Mouse (Mus musculus) megakaryocyte, adult 5-6 weeks (primary cell): ENCODE data around the gene Hcfc2. TPM values are rescaled to one million over a fixed set of nuclear protein-coding genes. Genes with fewer than 3 reads are reported as not detected.

Experiments
- ATAC-seq: 2 replicates; pipeline ENCODE4 v1.8.0; 2016; ENCODE audit warnings: mild to moderate bottlenecking, inconsistent platforms; ENCODE audit not compliant: poor library complexity, severe bottlenecking
- total RNA-seq, 2 experiments: library from RNA; stranded (forward) in 1 of 2; stranded (reverse) in 1 of 2; fragments of 153-499, 151-499 nt in 1 of 2; fragments of 221-1000, 200-1000 nt in 1 of 2; gene quantifications; 2 replicates each; pipeline versions ENCODE4 v1.2.3 to v1.2.4; 2015 to 2017

Hcfc2 gene
- total RNA-seq, 2 experiments from 2014 or later = 20.9 to 22.1 TPM

DNA sequence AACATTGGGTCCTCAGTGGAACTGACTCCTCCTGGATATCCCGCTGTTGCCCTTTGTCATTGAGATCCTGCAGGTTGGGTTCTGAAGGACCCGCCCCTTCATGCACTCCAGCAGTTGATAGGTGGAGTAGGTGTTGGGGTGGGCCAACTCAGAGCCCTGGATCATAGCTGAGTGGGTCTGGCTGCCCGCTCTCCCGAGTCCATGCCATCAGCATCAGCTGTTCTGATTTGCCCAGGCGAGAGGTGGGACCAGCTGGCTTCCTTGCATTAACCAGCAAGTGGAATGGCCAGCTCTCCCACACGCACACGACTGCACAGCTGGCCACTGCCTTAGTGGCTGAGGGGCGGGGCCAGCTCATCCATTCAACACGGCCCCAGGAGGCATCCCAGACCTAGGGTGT lies 72.9 kb downstream of the Hcfc2 start:
- ATAC-seq = no peak

DNA sequence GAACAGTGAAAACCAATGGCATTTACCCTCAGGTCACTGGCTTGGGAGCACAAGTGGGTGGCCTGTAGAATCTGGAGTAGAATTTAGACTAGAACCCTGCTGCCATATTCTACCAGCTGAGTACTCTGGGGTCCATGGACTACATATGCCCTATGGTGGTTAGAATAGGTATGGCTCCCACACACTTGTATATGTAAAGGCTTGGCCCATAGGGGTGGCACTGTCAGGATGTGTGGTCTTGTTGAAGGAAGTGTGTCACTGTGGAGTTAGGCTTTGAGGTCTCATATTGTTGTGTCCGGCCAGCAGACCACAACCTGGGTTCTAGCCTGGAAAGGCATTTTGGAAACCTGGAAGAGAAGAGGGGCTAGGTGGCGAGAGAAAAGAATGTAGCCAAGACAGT lies 74.8 kb downstream of the Hcfc2 start:
- ATAC-seq = no peak

DNA sequence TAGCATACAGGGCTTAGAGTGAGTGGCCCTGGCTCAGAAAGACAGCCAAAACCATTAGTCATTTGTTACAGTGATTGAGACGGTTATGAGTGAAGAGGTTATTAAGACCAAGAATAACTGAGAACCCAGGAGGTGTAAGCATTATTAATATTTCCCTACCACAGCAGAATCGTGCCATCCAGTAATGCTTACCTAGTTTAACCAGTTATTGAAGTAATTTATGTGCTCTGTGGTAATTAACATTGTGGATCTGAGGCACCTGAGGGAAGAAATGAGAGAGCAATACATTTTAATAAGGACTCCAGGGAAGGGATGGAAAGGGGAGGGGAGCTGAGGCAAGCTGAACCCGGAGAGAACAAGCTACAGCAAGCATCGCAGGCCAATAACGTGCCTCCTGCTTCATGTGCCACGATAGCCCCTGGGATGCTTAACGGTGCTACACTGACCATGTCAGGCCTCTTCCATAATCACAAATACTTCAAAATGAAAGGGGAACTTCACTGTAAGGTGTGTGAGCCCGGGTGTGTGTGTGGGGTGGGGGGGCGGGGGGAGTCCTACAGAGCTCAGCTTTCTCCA lies 75.7 kb downstream of the Hcfc2 start:
- ATAC-seq = no peak

DNA sequence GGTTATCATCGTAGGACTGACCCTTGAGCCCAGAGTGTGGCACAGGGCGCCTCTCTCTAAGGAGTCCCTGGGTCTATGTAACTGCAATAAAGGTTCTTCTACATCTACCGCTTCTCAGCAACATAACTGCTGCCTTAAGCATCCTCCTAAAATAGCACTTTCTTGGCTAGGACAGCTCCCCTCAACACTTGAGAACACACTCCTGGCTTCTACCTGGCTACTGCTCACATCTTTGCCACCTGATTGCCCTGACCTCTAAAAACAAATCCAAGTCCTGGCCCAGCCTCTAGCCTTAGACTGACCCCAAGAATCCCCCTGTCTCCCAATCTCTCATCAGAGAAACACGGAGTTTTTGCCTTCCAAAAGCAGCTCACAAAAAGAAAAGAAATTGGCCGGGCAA lies 78.9 kb downstream of the Hcfc2 start:
- no peak for ATAC-seq

DNA sequence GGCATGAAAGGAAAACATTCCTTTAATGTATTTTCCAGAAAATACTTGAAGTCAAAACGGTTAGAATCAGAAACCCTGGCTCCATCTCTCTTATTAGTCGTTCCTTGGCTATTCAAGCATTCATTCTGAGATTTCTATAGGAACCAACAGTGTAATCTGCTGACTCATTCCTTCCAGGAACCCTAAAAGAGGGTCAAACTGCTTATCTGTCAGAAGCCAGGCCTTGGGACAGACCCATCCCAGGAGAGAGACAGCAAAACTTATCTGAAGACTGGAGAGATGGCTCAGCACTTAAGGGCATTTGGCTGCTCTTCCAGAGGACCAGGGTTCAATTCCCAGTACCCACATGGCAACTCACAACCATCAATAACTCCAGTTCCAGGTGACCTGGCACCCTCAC lies 81.1 kb downstream of the Hcfc2 start:
- ATAC-seq = no peak

DNA sequence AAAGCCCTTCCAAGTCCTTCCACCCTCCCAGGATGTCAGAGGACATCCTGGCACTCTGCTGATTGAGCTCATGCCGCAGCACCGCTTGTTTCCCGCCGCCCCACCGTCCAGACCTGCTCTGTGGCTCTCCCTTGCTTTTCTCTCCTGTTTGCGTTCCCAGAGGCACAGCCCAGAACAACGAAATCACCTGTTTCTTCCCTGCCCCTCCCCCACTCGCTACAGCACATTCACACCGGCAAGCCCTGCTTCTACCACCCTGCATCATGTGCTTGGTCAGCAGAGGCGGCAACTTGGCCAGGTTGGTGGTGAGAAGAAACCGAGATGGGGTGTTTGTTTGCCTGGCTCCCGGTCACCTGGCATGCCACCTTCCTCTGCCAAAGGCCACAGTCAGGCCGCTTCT lies 81.9 kb downstream of the Hcfc2 start:
- no peak for ATAC-seq

DNA sequence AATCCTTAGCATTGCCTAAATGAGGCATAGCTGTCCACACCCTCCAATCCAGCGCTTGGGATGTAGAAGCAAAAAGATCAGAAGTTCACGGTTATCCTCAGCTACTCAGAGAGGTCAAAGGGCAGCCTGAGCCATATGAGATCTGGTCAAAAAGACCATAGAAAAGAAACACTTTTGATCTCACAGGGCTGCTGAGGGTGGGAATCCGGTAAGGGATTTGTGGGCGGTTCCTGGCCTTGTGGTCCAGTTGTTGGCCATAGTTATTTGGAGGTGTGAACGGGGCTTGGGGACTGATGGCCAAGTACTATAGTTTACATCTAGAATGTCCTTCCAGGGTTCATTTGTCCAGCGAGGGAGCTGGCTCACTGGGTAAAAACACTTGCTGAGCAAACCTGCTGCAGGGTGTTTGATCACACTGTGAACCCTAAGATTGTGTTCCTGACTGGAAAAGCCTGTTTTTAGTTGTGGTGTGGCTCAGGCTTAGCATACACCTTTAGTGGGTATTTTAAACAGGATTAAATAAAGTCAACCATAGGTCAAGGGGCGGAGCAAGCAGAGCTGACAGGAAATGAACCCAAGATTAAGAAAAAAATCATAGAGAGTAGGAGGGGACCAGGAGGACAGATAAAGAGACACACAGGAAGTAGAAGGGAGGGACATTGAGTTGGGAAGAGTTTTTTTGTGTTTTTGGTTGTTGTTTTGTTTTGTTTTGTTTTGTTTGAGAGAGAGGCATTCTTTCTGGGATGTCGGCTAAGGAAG lies 83.0 kb downstream of the Hcfc2 start:
- ATAC-seq = no peak

DNA sequence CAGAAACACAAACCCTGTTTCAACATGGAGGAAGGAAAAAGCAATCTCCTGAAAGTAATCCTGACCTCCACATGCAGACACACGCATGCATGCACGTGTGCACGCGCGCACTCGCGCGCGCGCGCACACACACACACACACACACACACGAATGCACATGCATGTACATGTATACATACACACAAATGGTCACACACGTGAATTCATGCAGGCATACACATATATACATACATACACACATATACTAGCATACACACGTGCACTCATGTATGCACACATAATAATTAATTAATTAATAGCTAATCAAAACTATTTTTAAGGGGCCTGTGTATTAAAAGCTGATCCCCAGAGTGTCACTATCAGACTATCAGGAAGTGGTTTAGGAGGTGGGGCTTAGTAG lies 83.9 kb downstream of the Hcfc2 start:
- peak; percentile 49 for ATAC-seq

DNA sequence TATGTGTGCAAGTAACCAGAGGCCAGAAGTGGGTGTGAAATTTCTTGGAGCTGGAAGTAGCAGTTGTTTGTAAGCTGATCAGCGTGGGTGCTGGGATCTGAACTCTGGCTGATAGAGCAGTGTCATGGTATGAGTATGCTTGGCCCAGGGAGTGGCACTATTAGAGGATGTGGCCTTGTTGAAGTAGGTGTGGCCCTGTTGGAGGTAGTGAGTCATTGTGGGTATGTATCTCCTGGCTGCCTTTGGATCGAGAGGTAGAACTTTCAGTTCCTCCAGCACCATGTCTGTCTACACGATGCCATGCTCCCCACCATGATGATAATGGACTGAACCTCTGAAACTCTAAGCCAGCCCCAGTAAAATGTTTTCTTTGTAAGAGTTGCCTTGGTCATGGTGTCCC lies 84.4 kb downstream of the Hcfc2 start:
- peak; percentile 88 for ATAC-seq

DNA sequence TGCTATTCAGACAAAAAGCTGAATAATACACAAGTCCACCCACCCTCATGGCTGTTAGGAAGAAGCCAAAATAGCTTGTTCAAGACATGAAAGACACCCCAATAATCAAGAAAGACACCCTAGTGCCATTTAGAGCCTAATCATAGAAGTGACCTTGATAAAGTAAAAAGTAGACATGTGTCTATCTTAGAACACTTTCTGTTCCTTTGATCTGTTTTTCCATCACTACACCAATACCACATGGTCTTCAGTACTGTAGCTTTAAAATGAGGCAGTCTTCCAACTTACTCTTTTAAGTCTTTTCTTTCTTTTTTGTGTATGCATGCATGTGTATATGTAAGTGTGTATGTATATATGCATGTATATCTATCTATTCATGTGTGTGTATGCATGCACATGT lies 84.9 kb downstream of the Hcfc2 start:
- ATAC-seq = no peak

DNA sequence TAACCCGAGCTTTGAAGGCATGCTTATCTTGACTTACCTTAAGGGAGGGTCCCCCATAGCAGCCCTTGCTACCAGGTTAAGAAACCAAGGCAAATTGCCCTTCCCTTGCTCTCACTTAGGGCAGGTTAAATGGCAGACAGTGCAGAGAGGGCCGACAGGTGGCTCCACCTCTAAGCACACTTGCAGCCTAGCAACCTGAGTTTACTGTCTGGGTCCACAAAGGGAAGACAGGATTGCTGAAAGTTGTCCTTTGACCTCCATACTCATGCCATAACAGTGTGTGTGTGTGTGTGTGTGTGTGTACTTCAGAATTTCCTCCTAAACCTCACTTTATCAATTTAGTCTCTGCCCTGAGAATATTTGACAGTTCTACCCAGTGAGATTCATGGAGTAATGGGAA lies 86.5 kb downstream of the Hcfc2 start:
- no peak for ATAC-seq

DNA sequence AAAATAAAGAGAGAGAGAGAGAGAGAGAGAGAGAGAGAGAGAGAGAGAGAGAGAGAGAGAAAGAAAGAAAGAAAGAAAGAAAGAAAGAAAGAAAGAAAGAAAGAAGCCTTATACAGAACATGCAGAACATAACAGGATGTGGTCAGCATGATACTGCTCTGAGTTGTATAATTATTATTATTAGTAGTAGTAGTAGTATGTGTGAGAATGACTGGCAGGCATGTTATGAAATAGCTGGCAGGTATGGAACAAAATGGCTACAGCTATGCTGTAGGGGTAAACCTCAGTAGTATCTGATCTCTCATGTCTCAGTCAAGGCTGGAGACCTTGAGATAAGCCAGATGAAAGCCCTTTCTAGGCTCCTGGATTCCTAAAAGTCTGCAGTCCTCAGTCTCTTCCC lies 93.2 kb downstream of the Hcfc2 start:
- ATAC-seq = no peak

DNA sequence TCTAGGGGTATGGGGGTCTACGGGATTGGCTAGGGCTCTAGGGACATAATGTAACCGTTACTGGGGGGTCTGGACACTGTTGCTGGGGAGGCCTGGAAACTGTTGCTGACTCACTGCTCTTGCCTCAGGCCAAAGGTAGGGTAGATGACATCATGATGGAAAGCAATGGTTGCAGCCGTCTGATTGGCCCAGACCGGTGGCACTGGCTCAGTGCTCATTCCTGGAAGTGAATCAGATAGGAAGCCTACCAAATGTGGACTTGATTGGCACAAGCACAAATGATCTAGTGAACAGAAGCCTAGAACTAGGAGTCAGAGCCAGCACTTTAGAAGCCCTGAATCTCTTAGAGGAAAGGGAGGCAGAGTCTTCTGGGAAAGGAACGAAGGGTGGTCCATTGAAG lies 94.5 kb downstream of the Hcfc2 start:
- ATAC-seq = no peak

DNA sequence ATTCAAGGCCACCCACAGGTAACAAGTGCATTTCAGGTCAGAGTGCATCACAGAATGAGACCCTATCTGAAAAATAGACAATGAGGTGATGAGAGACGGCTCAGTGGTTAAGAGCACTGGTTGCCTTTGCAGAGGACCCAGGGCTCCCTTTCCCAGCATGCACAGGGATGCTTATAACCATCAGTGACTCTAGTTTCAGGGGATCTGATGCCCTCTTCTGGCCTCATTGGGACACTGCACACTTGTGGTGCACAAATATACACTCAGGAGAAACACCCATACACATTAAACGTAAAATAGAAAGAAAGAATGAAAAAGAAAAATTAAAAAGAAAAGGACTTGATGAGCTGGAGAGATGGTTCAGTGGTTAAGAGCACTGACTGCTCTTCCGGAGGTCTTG lies 95.8 kb downstream of the Hcfc2 start:
- ATAC-seq = no peak

Other genes with a start within 250 kb of the Hcfc2 start
- not detected in 2 replicates for gene Gm1553, start 203.5 kb upstream of the Hcfc2 start, total RNA-seq (2015)
- not detected in 2 replicates for gene Gm1553, start 203.5 kb upstream of the Hcfc2 start, total RNA-seq (2017)
- 13.0 and 14.1 TPM in 2 replicates for gene 1190007I07Rik, start 72.9 kb upstream of the Hcfc2 start, total RNA-seq (2015)
- gene 1190007I07Rik, start 72.9 kb upstream of the Hcfc2 start, total RNA-seq (2017) = 17.5 and 19.6 TPM in 2 replicates
- 28.5 and 28.8 TPM in 2 replicates for gene Tdg, start 66.3 kb upstream of the Hcfc2 start, total RNA-seq (2015)
- gene Tdg, start 66.3 kb upstream of the Hcfc2 start, total RNA-seq (2017) = 55.9 and 83.8 TPM in 2 replicates
- gene Glt8d2, start 5.5 kb upstream of the Hcfc2 start, total RNA-seq (2015) = 0.18 TPM in 1 of 2 replicates, not detected in the other
- 1.0 TPM in 1 of 2 replicates, not detected in the other for gene Glt8d2, start 5.5 kb upstream of the Hcfc2 start, total RNA-seq (2017)
- 34.9 and 48.3 TPM in 2 replicates for gene Nfyb, start 68.0 kb downstream of the Hcfc2 start, total RNA-seq (2015)
- 71.7 and 77.4 TPM in 2 replicates for gene Nfyb, start 68.0 kb downstream of the Hcfc2 start, total RNA-seq (2017)
- gene Txnrd1, start 137.8 kb downstream of the Hcfc2 start, total RNA-seq (2015) = 26.2 and 29.6 TPM in 2 replicates
- gene Txnrd1, start 137.8 kb downstream of the Hcfc2 start, total RNA-seq (2017) = 59.5 and 73.9 TPM in 2 replicates
- 0.25 and 2.7 TPM in 2 replicates for gene Eid3, start 170.5 kb downstream of the Hcfc2 start, total RNA-seq (2015)
- gene Eid3, start 170.5 kb downstream of the Hcfc2 start, total RNA-seq (2017) = 1.8 and 3.6 TPM in 2 replicates